Mouse (Mus musculus) kidney, embryonic 14.5 days (tissue): ENCODE results near the gene Myzap. TPM values are rescaled to one million over a fixed set of nuclear protein-coding genes. Genes with fewer than 3 reads are reported as not detected.
"Not testable (repeated sequence)": the region's sequence is repeated elsewhere in the genome, so short reads cannot be mapped to it uniquely, and the experiment has no call there.

Source experiments
- ATAC-seq: fragments of 200-750 bp; cut with Nextera tagmentation; 2 replicates; pipeline ENCODE4 v1.8.0; 2017; ENCODE audit warnings: moderate number of reproducible peaks, mild to moderate bottlenecking, moderate TSS enrichment, moderate library complexity; ENCODE audit not compliant: low FRiP score, low TSS enrichment
- H3K27ac ChIP-seq: fragments of 300-500 bp; sonication (generic); 2 replicates; pipeline ENCODE4 v1.5.1; 2014; ENCODE audit warnings: low read depth, mild to moderate bottlenecking, low read length, moderate library complexity, mixed read lengths
- H3K27me3 ChIP-seq: fragments of 300-500 bp; sonication (generic); 2 replicates; pipeline ENCODE4 v1.6.1; 2014; ENCODE audit warnings: mild to moderate bottlenecking, low read length; ENCODE audit not compliant: control insufficient read depth, insufficient read depth
- H3K36me3 ChIP-seq: fragments of 300-500 bp; sonication (generic); 2 replicates; pipeline ENCODE4 v1.6.1; 2014; ENCODE audit warnings: low read length, mixed read lengths; ENCODE audit not compliant: control insufficient read depth, insufficient read depth
- H3K4me1 ChIP-seq: fragments of 300-500 bp; sonication (generic); 2 replicates; pipeline ENCODE4 v1.6.1; 2014; ENCODE audit warnings: low read length, mixed read lengths; ENCODE audit not compliant: control insufficient read depth, insufficient read depth
- H3K4me2 ChIP-seq: fragments of 300-500 bp; sonication (generic); replicated peaks from 2 replicates; pipeline ENCODE4 v1.6.1; 2014; ENCODE audit warnings: low read depth, mild to moderate bottlenecking, low read length
- H3K4me3 ChIP-seq: fragments of 300-500 bp; sonication (generic); 2 replicates; pipeline ENCODE4 v1.5.1; 2014; ENCODE audit warnings: mild to moderate bottlenecking, low read length
- H3K9ac ChIP-seq: fragments of 300-500 bp; sonication (generic); 2 replicates; pipeline ENCODE4 v1.6.1; 2014; ENCODE audit warnings: low read depth, mild to moderate bottlenecking, low read length, moderate library complexity
- H3K9me3 ChIP-seq: fragments of 300-500 bp; sonication (generic); 2 replicates; pipeline ENCODE4 v1.6.1; 2016; ENCODE audit warnings: low read length; ENCODE audit not compliant: control insufficient read depth
- WGBS: fragments of 180-500 bp; shearing (Covaris S2); extraction: QIAGEN DNeasy Blood & Tissue Kit; methylation state at CpG from one replicate; pipeline ENCODE4 v1.1.7; 2014; 5-methylcytosine and 5-hydroxymethylcytosine counted together
- polyA plus RNA-seq: library from polyadenylated mRNA; unstranded; fragments of >200 nt; fragmentation: Nextera tagmentation; extraction: Ambion mirVana; gene quantifications from 2 replicates; pipeline ENCODE4 v1.2.1, GENCODE M21; 2014

Gene Myzap
- polyA plus RNA-seq, 1 experiment from 2014 or later: 18.6 TPM

GRCm38 (mm10) chr9:71624793-71625495 is 32.8 kb upstream of the Myzap start:
- H3K4me1 ChIP-seq: 0 out of 2 replicates have a peak, but pooled peaks cover 8% of the 10 kb centered on the region
- no peak overlapping the region for H3K4me3 ChIP-seq
- 48% methylated on average over 10 of the region's 10 CpGs for WGBS
- ATAC-seq: no peak
- peaks cover 5% of the 10 kb centered on the region; the same call in 1 of the 2 replicates for H3K36me3 ChIP-seq
- H3K4me2 ChIP-seq: no peak overlapping the region
- H3K27me3 ChIP-seq: no peaks in the 10 kb centered on the region
- H3K9me3 ChIP-seq: no peaks in the 10 kb centered on the region
- no peak overlapping the region for H3K9ac ChIP-seq
- H3K27ac ChIP-seq: no peak overlapping the region

GRCm38 (mm10) chr9:71623871-71624569 is 31.9 kb upstream of the Myzap start:
- peak; percentile 73 for ATAC-seq
- 41% methylated on average over 4 of the region's 4 CpGs for WGBS
- Histone ChIP-seq H3K9ac (no peak overlapping the region), H3K36me3 (0 out of 2 replicates have a peak, but pooled peaks cover 5% of the 10 kb centered on the region), H3K4me3 (no peak overlapping the region), H3K27ac (no peak overlapping the region), H3K9me3 (no peaks in the 10 kb centered on the region), H3K27me3 (no peaks in the 10 kb centered on the region), H3K4me1 (0 out of 2 replicates have a peak, but pooled peaks cover 8% of the 10 kb centered on the region), H3K4me2 (no peak overlapping the region)

- H3K4me2 ChIP-seq: no peak overlapping the region
- H3K9ac ChIP-seq: no peak overlapping the region
- H3K36me3 ChIP-seq: no peaks in the 10 kb centered on the region
- H3K9me3 ChIP-seq: no peaks in the 10 kb centered on the region
- WGBS: 84% methylated on average over 3 of the region's 3 CpGs
- no peak overlapping the region for H3K4me3 ChIP-seq
- 0 out of 2 replicates have a peak, but pooled peaks cover 8% of the 10 kb centered on the region for H3K4me1 ChIP-seq
- no peaks in the 10 kb centered on the region for H3K27me3 ChIP-seq
- H3K27ac ChIP-seq: no peak overlapping the region
- no peak for ATAC-seq
Measured at GRCm38 (mm10) chr9:71622593-71622992, 30.4 kb upstream of the Myzap start.

- no peak overlapping the region for H3K4me3 ChIP-seq
- no peaks in the 10 kb centered on the region for H3K9me3 ChIP-seq
- H3K27me3 ChIP-seq: no peaks in the 10 kb centered on the region
- no peak overlapping the region for H3K9ac ChIP-seq
- H3K4me1 ChIP-seq: 0 out of 2 replicates have a peak, but pooled peaks cover 8% of the 10 kb centered on the region
- WGBS: 75% methylated on average over 4 of the region's 4 CpGs
- no peak overlapping the region for H3K4me2 ChIP-seq
- ATAC-seq: no peak
- no peak overlapping the region for H3K27ac ChIP-seq
- H3K36me3 ChIP-seq: no peaks in the 10 kb centered on the region
Measured at GRCm38 (mm10) chr9:71621968-71622367, 29.8 kb upstream of the Myzap start.

- H3K9ac ChIP-seq, H3K36me3 ChIP-seq, H3K4me1 ChIP-seq, H3K9me3 ChIP-seq, H3K4me2 ChIP-seq, H3K27me3 ChIP-seq, H3K4me3 ChIP-seq, ATAC-seq, H3K27ac ChIP-seq: not testable (repeated sequence)
- WGBS: 86% methylated on average over 5 of the region's 5 CpGs
Measured at GRCm38 (mm10) chr9:71620116-71620515, 28.0 kb upstream of the Myzap start.

GRCm38 (mm10) chr9:71617363-71617762 is 25.2 kb upstream of the Myzap start:
- ATAC-seq: no peak
- H3K9me3 ChIP-seq: no peaks in the 10 kb centered on the region
- H3K27ac ChIP-seq: no peak overlapping the region
- no peak overlapping the region for H3K9ac ChIP-seq
- H3K36me3 ChIP-seq: no peaks in the 10 kb centered on the region
- 0 out of 2 replicates have a peak, but pooled peaks cover under 1% of the 10 kb centered on the region for H3K4me1 ChIP-seq
- H3K27me3 ChIP-seq: no peaks in the 10 kb centered on the region
- 57% methylated on average over 8 of the region's 8 CpGs for WGBS
- H3K4me2 ChIP-seq: no peak overlapping the region
- no peak overlapping the region for H3K4me3 ChIP-seq

- Histone ChIP-seq H3K27ac (no peak overlapping the region), H3K36me3 (no peaks in the 10 kb centered on the region), H3K4me3 (no peak overlapping the region), H3K4me2 (no peak overlapping the region), H3K9ac (no peak overlapping the region), H3K27me3 (no peaks in the 10 kb centered on the region), H3K4me1 (peaks cover 7% of the 10 kb centered on the region; the same call in 1 of the 2 replicates), H3K9me3 (no peaks in the 10 kb centered on the region)
- WGBS: 1% methylated on average over 3 of the region's 3 CpGs
- 0 out of 2 replicates have a peak, but pooled peaks have one; percentile 38 for ATAC-seq
Measured at GRCm38 (mm10) chr9:71616185-71616584, 24.0 kb upstream of the Myzap start.

- Histone ChIP-seq H3K4me2 (no peak overlapping the region), H3K36me3 (no peaks in the 10 kb centered on the region), H3K9ac (no peak overlapping the region), H3K27me3 (no peaks in the 10 kb centered on the region), H3K27ac (no peak overlapping the region), H3K4me1 (peaks cover 7% of the 10 kb centered on the region; the same call in 1 of the 2 replicates), H3K9me3 (no peaks in the 10 kb centered on the region), H3K4me3 (no peak overlapping the region)
- 32% methylated on average over 2 of the region's 2 CpGs for WGBS
- no peak for ATAC-seq
Measured at GRCm38 (mm10) chr9:71614643-71615042, 22.5 kb upstream of the Myzap start.

- Histone ChIP-seq H3K4me2 (no peak overlapping the region), H3K9ac (no peak overlapping the region), H3K4me1 (peaks cover 7% of the 10 kb centered on the region; the same call in 1 of the 2 replicates), H3K9me3 (no peaks in the 10 kb centered on the region), H3K27me3 (no peaks in the 10 kb centered on the region), H3K4me3 (no peak overlapping the region), H3K27ac (no peak overlapping the region), H3K36me3 (no peaks in the 10 kb centered on the region)
- ATAC-seq: no peak
- 84% methylated on average over 6 of the region's 6 CpGs for WGBS
Measured at GRCm38 (mm10) chr9:71612981-71613380, 20.8 kb upstream of the Myzap start.
